Mouse (Mus musculus): Measurements from ENCODE around the gene Afdn. TPM values are rescaled to one million over a fixed set of nuclear protein-coding genes. Genes with fewer than 3 reads are reported as not detected.
"Not testable (repeated sequence)": the region's sequence is repeated elsewhere in the genome, so short reads cannot be mapped to it uniquely, and the experiment has no call there.

Gene Afdn
- polyA plus RNA-seq, 1 experiment from 2014 or later: 123 TPM

GRCm38 (mm10) chr17:13920771-13921170, 160.4 kb downstream of the Afdn start:
- H3K4me2 ChIP-seq: no peak overlapping the region
- DNase-seq (ENCODE audit: low spot score, missing footprints): no peak

GRCm38 (mm10) chr17:13923418-13923817, 163.1 kb downstream of the Afdn start:
- no peak overlapping the region for H3K9ac ChIP-seq (ENCODE audit: low read length)
- ATAC-seq (ENCODE audit: low FRiP score) (no peak), DNase-seq (ENCODE audit: low spot score, missing footprints) (no peak)
- no peak overlapping the region for H3K4me3 ChIP-seq (ENCODE audit: low read depth, low read length)
- no peaks in the 10 kb centered on the region for H3K9me3 ChIP-seq (ENCODE audit: control insufficient read depth, low read length)
- H3K27ac ChIP-seq (ENCODE audit: low read depth, low read length): no peak overlapping the region
- H3K27me3 ChIP-seq (ENCODE audit: control insufficient read depth, insufficient read depth, low read length): no peaks in the 10 kb centered on the region
- H3K4me1 ChIP-seq (ENCODE audit: control insufficient read depth, insufficient read depth, low read length): no peaks in the 10 kb centered on the region
- H3K4me2 ChIP-seq: no peak overlapping the region
- H3K36me3 ChIP-seq (ENCODE audit: control insufficient read depth, insufficient read depth, low read length): no peaks in the 10 kb centered on the region
- 84% methylated on average over 2 of the region's 2 CpGs for WGBS

More at GRCm38 (mm10) chr17:13920771-13921170, 160.4 kb downstream of the Afdn start:
- 63% methylated on average over 2 of the region's 2 CpGs for WGBS
- Histone ChIP-seq H3K27ac (ENCODE audit: low read depth, low read length) (no peak overlapping the region), H3K9me3 (ENCODE audit: control insufficient read depth, low read length) (no peaks in the 10 kb centered on the region), H3K4me3 (ENCODE audit: low read depth, low read length) (no peak overlapping the region), H3K4me1 (ENCODE audit: control insufficient read depth, insufficient read depth, low read length) (no peaks in the 10 kb centered on the region), H3K36me3 (ENCODE audit: control insufficient read depth, insufficient read depth, low read length) (no peaks in the 10 kb centered on the region), H3K9ac (ENCODE audit: low read length) (no peak overlapping the region), H3K27me3 (ENCODE audit: control insufficient read depth, insufficient read depth, low read length) (no peaks in the 10 kb centered on the region)
- ATAC-seq (ENCODE audit: low FRiP score): no peak

DNA sequence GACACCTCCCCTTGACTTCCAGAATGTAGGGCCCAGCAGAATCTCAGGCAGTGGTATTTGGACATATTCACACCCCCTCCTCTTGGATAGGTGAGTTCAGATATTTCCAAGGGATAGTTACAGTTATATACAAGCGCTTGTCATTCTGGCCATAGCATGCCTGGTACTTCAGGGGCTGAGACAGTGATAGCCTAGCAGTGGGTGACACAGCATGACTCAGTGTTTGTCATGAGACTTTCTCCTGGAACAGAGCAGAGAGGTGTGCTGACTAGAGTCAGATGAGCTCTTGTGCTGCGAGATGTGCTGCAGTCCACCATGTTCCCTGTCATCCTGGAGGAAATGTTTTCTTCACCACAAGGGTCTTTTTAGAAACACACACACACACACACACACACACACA, 164.2 kb downstream of the Afdn start:
- Histone ChIP-seq H3K36me3 (ENCODE audit: control insufficient read depth, insufficient read depth, low read length) (no peaks in the 10 kb centered on the region), H3K9ac (ENCODE audit: low read length) (no peak overlapping the region), H3K4me3 (ENCODE audit: low read depth, low read length) (no peak overlapping the region), H3K27ac (ENCODE audit: low read depth, low read length) (no peak overlapping the region), H3K27me3 (ENCODE audit: control insufficient read depth, insufficient read depth, low read length) (no peaks in the 10 kb centered on the region), H3K4me2 (no peak overlapping the region), H3K9me3 (ENCODE audit: control insufficient read depth, low read length) (no peaks in the 10 kb centered on the region), H3K4me1 (ENCODE audit: control insufficient read depth, insufficient read depth, low read length) (no peaks in the 10 kb centered on the region)
- WGBS: 96% methylated on average over 2 of the region's 2 CpGs
- DNase-seq (ENCODE audit: low spot score, missing footprints): no peak
- no peak for ATAC-seq (ENCODE audit: low FRiP score)

GRCm38 (mm10) chr17:13925931-13926330, 165.6 kb downstream of the Afdn start:
- no peaks in the 10 kb centered on the region for H3K27me3 ChIP-seq (ENCODE audit: control insufficient read depth, insufficient read depth, low read length)
- ATAC-seq (ENCODE audit: low FRiP score): no peak
- no peak overlapping the region for H3K9ac ChIP-seq (ENCODE audit: low read length)
- DNase-seq (ENCODE audit: low spot score, missing footprints): no peak
- no peak overlapping the region for H3K4me3 ChIP-seq (ENCODE audit: low read depth, low read length)
- 73% methylated on average over 3 of the region's 3 CpGs for WGBS
- no peaks in the 10 kb centered on the region for H3K4me1 ChIP-seq (ENCODE audit: control insufficient read depth, insufficient read depth, low read length)
- no peak overlapping the region for H3K27ac ChIP-seq (ENCODE audit: low read depth, low read length)
- no peak overlapping the region for H3K4me2 ChIP-seq
- no peaks in the 10 kb centered on the region for H3K36me3 ChIP-seq (ENCODE audit: control insufficient read depth, insufficient read depth, low read length)
- no peaks in the 10 kb centered on the region for H3K9me3 ChIP-seq (ENCODE audit: control insufficient read depth, low read length)

DNA sequence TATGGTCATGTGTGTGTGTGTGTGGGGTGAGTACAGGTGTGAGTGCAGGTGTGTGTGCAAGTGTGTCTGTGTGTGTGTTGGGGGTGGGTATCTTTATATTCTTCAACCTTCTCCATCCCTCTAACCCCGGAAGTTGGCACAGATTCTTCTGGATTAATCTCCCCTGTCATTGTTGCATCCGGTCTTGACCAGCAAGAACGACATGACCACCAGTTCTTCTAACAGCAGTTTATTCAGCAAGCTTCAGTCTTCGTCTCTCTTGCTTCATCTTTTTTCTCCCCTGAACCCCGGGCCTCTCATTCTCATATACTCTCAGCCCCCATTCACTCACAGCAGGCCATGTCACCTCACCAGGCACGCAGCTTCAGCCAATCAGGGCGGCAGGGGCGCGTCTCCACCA, 170.1 kb downstream of the Afdn start:
- no peaks in the 10 kb centered on the region for H3K27me3 ChIP-seq (ENCODE audit: control insufficient read depth, insufficient read depth, low read length)
- H3K4me1 ChIP-seq (ENCODE audit: control insufficient read depth, insufficient read depth, low read length): no peaks in the 10 kb centered on the region
- no peak overlapping the region for H3K4me3 ChIP-seq (ENCODE audit: low read depth, low read length)
- no peaks in the 10 kb centered on the region for H3K36me3 ChIP-seq (ENCODE audit: control insufficient read depth, insufficient read depth, low read length)
- no peak overlapping the region for H3K9ac ChIP-seq (ENCODE audit: low read length)
- no peak overlapping the region for H3K4me2 ChIP-seq
- 90% methylated on average over 9 of the region's 9 CpGs for WGBS
- no peaks in the 10 kb centered on the region for H3K9me3 ChIP-seq (ENCODE audit: control insufficient read depth, low read length)
- ATAC-seq (ENCODE audit: low FRiP score) (no peak), DNase-seq (ENCODE audit: low spot score, missing footprints) (no peak)
- H3K27ac ChIP-seq (ENCODE audit: low read depth, low read length): no peak overlapping the region

GRCm38 (mm10) chr17:13935364-13935763, 175.0 kb downstream of the Afdn start:
- not testable (repeated sequence) for DNase-seq (ENCODE audit: low spot score, missing footprints); H3K9me3 ChIP-seq (ENCODE audit: control insufficient read depth, low read length); H3K4me1 ChIP-seq (ENCODE audit: control insufficient read depth, insufficient read depth, low read length); H3K9ac ChIP-seq (ENCODE audit: low read length); H3K27me3 ChIP-seq (ENCODE audit: control insufficient read depth, insufficient read depth, low read length); H3K4me2 ChIP-seq; ATAC-seq (ENCODE audit: low FRiP score); H3K27ac ChIP-seq (ENCODE audit: low read depth, low read length); H3K4me3 ChIP-seq (ENCODE audit: low read depth, low read length); H3K36me3 ChIP-seq (ENCODE audit: control insufficient read depth, insufficient read depth, low read length)
- 100% methylated on average over 2 of the region's 2 CpGs for WGBS

DNA sequence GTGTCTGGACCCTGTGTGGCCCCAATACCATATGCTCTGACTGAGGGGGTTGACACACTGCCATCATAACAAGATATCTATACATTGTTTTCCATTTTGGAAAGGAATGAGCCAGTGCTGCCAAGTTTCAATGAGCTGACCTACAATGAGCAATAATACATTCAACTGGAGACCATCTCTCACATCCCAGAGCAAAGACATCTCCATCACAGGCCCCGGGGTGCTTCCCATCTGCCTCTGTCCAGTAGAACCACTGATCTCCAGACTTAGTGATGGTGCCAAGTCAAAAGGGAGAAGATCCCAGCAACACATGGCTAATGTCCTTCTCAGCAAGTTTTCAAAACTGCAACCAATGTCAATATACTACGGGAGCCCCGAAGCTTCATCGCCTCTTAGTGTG, 177.4 kb downstream of the Afdn start:
- DNase-seq (ENCODE audit: low spot score, missing footprints) (no peak), ATAC-seq (ENCODE audit: low FRiP score) (no peak)
- no peak overlapping the region for H3K4me2 ChIP-seq
- H3K9me3 ChIP-seq (ENCODE audit: control insufficient read depth, low read length): no peaks in the 10 kb centered on the region
- WGBS: 88% methylated on average over 4 of the region's 4 CpGs
- H3K27me3 ChIP-seq (ENCODE audit: control insufficient read depth, insufficient read depth, low read length): no peaks in the 10 kb centered on the region
- H3K4me3 ChIP-seq (ENCODE audit: low read depth, low read length): no peak overlapping the region
- no peak overlapping the region for H3K27ac ChIP-seq (ENCODE audit: low read depth, low read length)
- H3K36me3 ChIP-seq (ENCODE audit: control insufficient read depth, insufficient read depth, low read length): no peaks in the 10 kb centered on the region
- no peak overlapping the region for H3K9ac ChIP-seq (ENCODE audit: low read length)
- no peaks in the 10 kb centered on the region for H3K4me1 ChIP-seq (ENCODE audit: control insufficient read depth, insufficient read depth, low read length)

GRCm38 (mm10) chr17:13938652-13939051, 178.3 kb downstream of the Afdn start:
- WGBS: 97% methylated on average over 3 of the region's 3 CpGs
- DNase-seq (ENCODE audit: low spot score, missing footprints) (no peak), ATAC-seq (ENCODE audit: low FRiP score) (no peak)
- H3K4me2 ChIP-seq: no peak overlapping the region
- no peaks in the 10 kb centered on the region for H3K4me1 ChIP-seq (ENCODE audit: control insufficient read depth, insufficient read depth, low read length)
- no peaks in the 10 kb centered on the region for H3K27me3 ChIP-seq (ENCODE audit: control insufficient read depth, insufficient read depth, low read length)
- H3K27ac ChIP-seq (ENCODE audit: low read depth, low read length): no peak overlapping the region
- H3K36me3 ChIP-seq (ENCODE audit: control insufficient read depth, insufficient read depth, low read length): no peaks in the 10 kb centered on the region
- H3K9ac ChIP-seq (ENCODE audit: low read length): no peak overlapping the region
- no peak overlapping the region for H3K4me3 ChIP-seq (ENCODE audit: low read depth, low read length)
- no peaks in the 10 kb centered on the region for H3K9me3 ChIP-seq (ENCODE audit: control insufficient read depth, low read length)

DNA sequence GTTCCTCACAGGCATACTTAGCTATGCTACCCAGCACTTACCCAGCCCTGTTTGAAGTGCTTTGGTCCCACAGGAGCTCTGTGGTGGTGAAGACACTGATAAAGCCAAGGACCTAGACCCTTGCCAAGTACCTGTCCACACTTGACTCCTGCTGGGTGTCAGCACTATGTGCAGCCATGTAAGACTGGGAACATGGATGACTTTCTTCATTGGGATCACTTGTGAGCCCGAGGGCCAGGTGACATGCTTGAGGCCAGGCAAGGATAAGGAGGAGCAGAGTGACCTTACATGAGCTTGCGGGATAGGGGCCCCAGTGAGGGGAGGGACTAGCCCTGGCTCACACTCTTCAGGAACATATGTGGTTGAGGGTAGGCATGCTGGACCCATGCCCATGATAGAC, 178.9 kb downstream of the Afdn start:
- not testable (repeated sequence) for H3K9me3 ChIP-seq (ENCODE audit: control insufficient read depth, low read length); H3K27me3 ChIP-seq (ENCODE audit: control insufficient read depth, insufficient read depth, low read length); H3K36me3 ChIP-seq (ENCODE audit: control insufficient read depth, insufficient read depth, low read length); ATAC-seq (ENCODE audit: low FRiP score); H3K4me3 ChIP-seq (ENCODE audit: low read depth, low read length); H3K4me2 ChIP-seq; H3K4me1 ChIP-seq (ENCODE audit: control insufficient read depth, insufficient read depth, low read length); DNase-seq (ENCODE audit: low spot score, missing footprints); H3K27ac ChIP-seq (ENCODE audit: low read depth, low read length); H3K9ac ChIP-seq (ENCODE audit: low read length)
- 90% methylated on average over 2 of the region's 2 CpGs for WGBS

DNA sequence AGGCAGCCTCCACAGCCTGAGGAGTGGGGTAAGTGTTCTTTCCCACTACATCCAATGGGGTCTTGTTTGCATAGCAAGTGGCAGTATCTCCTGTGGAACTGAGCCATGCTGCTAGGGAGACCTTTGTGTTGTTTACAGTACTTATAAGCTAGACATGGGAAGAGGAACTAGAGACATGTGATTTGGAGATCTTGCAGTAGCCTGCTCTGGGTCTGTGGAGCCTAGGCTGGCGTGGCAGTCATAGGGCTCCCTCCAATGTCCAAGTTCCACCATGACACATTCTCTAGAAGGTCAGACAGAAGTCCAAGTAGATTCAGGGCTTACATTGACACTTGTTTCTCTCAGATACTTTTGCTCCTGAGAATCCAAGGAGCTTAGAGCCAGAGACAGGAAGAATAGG, 180.1 kb downstream of the Afdn start:
- WGBS: 88% methylated on average over 1 of the region's 1 CpGs
- Histone ChIP-seq H3K4me2 (no peak overlapping the region), H3K27ac (ENCODE audit: low read depth, low read length) (no peak overlapping the region), H3K9me3 (ENCODE audit: control insufficient read depth, low read length) (no peaks in the 10 kb centered on the region), H3K27me3 (ENCODE audit: control insufficient read depth, insufficient read depth, low read length) (no peaks in the 10 kb centered on the region), H3K9ac (ENCODE audit: low read length) (no peak overlapping the region), H3K4me1 (ENCODE audit: control insufficient read depth, insufficient read depth, low read length) (no peaks in the 10 kb centered on the region), H3K36me3 (ENCODE audit: control insufficient read depth, insufficient read depth, low read length) (no peaks in the 10 kb centered on the region), H3K4me3 (ENCODE audit: low read depth, low read length) (no peak overlapping the region)
- no peak for ATAC-seq (ENCODE audit: low FRiP score)
- no peak for DNase-seq (ENCODE audit: low spot score, missing footprints)

Data from midbrain, embryonic 11.5 days (tissue).